Mouse (Mus musculus) embryo, embryonic 10 days (tissue): ENCODE results near the gene Cyth1.
A peak's percentile ranks its signal among the peaks of the same experiment; 100 is the strongest.

Experiments used
- DNase-seq: peaks from one replicate; pipeline ENCODE4 v3.0.0-alpha.2; 2015; ENCODE audit warnings: low spot score

The Cyth1 gene

GRCm38 (mm10) chr11:118104001-118104400 lies 144.4 kb downstream of the Cyth1 start:
- DNase-seq: peak; percentile 90

GRCm38 (mm10) chr11:118103383-118103782 lies 145.0 kb downstream of the Cyth1 start:
- DNase-seq: no peak

- DNase-seq: peak; percentile 92
Observed at GRCm38 (mm10) chr11:118102838-118103237, 145.6 kb downstream of the Cyth1 start.

- DNase-seq: no peak
Observed at GRCm38 (mm10) chr11:118101133-118101532, 147.3 kb downstream of the Cyth1 start.

- no peak for DNase-seq
Observed at GRCm38 (mm10) chr11:118096736-118097135, 151.7 kb downstream of the Cyth1 start.

GRCm38 (mm10) chr11:118095004-118095403 lies 153.4 kb downstream of the Cyth1 start:
- no peak for DNase-seq

- no peak for DNase-seq
Observed at GRCm38 (mm10) chr11:118091002-118091670, 157.3 kb downstream of the Cyth1 start.

- no peak for DNase-seq
Observed at GRCm38 (mm10) chr11:118088896-118089295, 159.5 kb downstream of the Cyth1 start.

GRCm38 (mm10) chr11:118085961-118086360 lies 162.4 kb downstream of the Cyth1 start:
- no peak for DNase-seq

GRCm38 (mm10) chr11:118085176-118085575 lies 163.2 kb downstream of the Cyth1 start:
- DNase-seq: no peak

- no peak for DNase-seq
Observed at GRCm38 (mm10) chr11:118084266-118084665, 164.1 kb downstream of the Cyth1 start.

GRCm38 (mm10) chr11:118083811-118084210 lies 164.6 kb downstream of the Cyth1 start:
- peak; percentile 72 for DNase-seq

- DNase-seq: no peak
Observed at GRCm38 (mm10) chr11:118082294-118082693, 166.1 kb downstream of the Cyth1 start.
